Mouse (Mus musculus): ENCODE data around the gene Ccdc85b. TPM values are rescaled to one million over a fixed set of nuclear protein-coding genes. Genes with fewer than 3 reads are reported as not detected.

The Ccdc85b gene
- polyA plus RNA-seq, 1 experiment from 2014 or later: 11.1 TPM

DNA sequence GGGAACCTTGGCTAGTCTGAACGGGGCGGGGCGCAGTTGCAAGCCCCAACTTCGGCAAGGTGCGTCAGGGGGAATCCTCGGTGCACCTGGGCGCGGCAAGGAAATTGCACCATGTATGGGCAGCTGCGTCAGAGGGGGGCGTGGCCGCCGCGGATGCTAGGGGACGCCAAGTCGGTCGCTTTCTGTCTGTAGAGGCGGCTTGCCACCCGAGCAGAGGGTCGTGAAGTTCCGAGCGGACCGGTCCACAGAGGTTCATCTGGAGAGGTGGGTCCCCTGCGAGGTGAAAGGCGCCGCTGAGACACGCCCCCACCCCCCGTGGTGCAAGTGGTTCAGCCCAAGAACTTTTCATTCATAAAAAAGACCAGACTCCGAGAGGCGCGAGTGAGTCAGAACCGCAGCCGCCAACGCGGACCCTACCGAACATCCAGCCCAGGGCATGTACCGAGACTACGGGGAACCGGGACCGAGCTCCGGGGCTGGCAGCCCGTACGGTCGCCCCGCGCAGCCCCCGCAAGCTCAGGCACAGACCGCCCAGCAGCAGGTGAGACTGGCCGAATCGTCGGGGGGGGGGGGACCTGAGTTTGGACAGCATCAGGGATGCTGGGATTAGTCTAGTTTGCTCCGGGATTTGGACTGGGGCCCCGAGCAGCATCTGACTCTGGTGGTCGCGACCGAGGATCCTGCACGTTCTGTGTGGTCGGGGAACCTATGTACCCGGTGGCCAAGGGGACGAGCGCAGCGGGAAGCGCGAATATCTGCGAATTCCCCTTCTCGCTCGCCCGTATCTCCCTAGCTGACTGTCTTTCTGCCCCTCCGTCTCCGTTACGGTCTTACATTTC, 10.0 kb downstream of the Ccdc85b start, which contains the start of gene Fosl1:
Fosl1 (plus strand) TSS at position 33 of the 839 bp plus-strand sequence.
- no peak within 1 kb of the TSS for H3K27ac ChIP-seq (replicated peaks)
- peak within 1 kb of the TSS; percentile 90 for H3K4me2 ChIP-seq
- ATAC-seq (ENCODE audit: low read depth): peak; percentile 62
- H3K4me3 ChIP-seq: peak within 1 kb of the TSS; percentile 51
- WGBS: under 1% methylated on average over 69 of the region's 70 CpGs
- no peaks in the 10 kb centered on the region for H3K36me3 ChIP-seq
- H3K9me3 ChIP-seq: no peaks in the 10 kb centered on the region; the same call in 1 of the 2 replicates
- H3K9ac ChIP-seq: peak within 1 kb of the TSS; percentile 57
- peaks cover 84% of the 10 kb centered on the region for H3K27me3 ChIP-seq
- H3K4me1 ChIP-seq (replicated peaks): peaks cover 18% of the 10 kb centered on the region

- H3K9me3 ChIP-seq: no peaks in the 10 kb centered on the region; the same call in 1 of the 2 replicates
- 88% methylated on average over 5 of the region's 5 CpGs for WGBS
- peaks cover 73% of the 10 kb centered on the region for H3K27me3 ChIP-seq
- no peak overlapping the region for H3K27ac ChIP-seq (replicated peaks)
- no peak overlapping the region for H3K4me3 ChIP-seq
- no peaks in the 10 kb centered on the region for H3K36me3 ChIP-seq
- H3K4me2 ChIP-seq: no peak overlapping the region
- peaks cover 18% of the 10 kb centered on the region for H3K4me1 ChIP-seq (replicated peaks)
- H3K9ac ChIP-seq: no peak overlapping the region
- ATAC-seq (ENCODE audit: low read depth): no peak
Observed at GRCm38 (mm10) chr19:5445747-5446146, 11.9 kb downstream of the Ccdc85b start.

DNA sequence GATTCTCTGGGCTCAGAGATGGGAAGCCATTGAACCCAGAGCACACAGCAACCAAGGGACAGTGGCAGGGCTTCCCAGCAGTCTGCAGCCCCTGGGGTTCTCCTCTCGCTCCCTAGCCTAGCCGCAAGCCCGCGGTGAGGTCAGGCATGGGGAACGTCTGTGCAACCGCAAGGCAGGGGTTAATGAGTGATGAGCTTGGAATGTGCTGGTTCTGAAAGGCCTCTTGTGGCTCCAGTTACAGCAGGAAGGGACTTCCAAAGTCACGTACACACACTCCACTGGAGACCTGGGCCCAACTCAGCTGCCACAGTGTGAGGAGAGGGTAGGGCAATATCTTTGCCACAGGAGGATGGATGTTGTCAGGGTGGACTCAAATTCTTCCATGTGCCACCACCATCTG, 12.7 kb downstream of the Ccdc85b start:
- Histone ChIP-seq H3K27ac (replicated peaks) (no peak overlapping the region), H3K9me3 (peaks cover 4% of the 10 kb centered on the region; the same call in 1 of the 2 replicates), H3K4me2 (no peak overlapping the region), H3K4me1 (replicated peaks) (peaks cover 18% of the 10 kb centered on the region), H3K9ac (no peak overlapping the region), H3K4me3 (no peak overlapping the region), H3K27me3 (peaks cover 65% of the 10 kb centered on the region), H3K36me3 (no peaks in the 10 kb centered on the region)
- ATAC-seq (ENCODE audit: low read depth): no peak
- 39% methylated on average over 7 of the region's 7 CpGs for WGBS

DNA sequence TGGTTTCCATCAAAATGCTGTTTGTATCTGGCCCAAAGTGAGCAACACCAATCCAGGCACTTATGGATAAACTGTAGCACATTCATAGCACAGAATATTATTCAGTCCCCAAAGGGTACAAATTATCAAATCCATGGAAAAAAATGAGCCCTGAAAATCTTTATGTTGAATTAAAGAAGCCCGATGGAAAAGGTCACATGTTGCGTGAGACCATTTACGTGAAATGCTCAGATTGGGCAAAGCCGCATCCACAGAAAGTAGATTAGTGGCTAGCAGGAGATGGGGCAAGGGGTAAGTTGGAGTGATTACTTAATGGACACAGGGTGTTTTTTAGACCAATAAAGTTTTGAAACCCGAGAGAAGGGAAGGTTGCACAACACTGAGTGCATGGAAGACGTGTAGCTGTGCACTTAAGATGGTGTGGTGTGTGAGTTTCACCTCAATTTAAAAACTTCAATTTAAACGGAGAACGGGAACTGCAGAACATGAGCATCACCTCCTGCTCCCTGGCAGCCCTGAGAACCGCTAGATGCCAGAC, 13.3 kb downstream of the Ccdc85b start:
- Histone ChIP-seq H3K9me3 (peaks cover 4% of the 10 kb centered on the region; the same call in 1 of the 2 replicates), H3K27ac (replicated peaks) (no peak overlapping the region), H3K36me3 (no peaks in the 10 kb centered on the region), H3K27me3 (peaks cover 60% of the 10 kb centered on the region), H3K4me1 (replicated peaks) (peaks cover 18% of the 10 kb centered on the region), H3K9ac (no peak overlapping the region), H3K4me2 (no peak overlapping the region), H3K4me3 (no peak overlapping the region)
- 66% methylated on average over 9 of the region's 9 CpGs for WGBS
- no peak for ATAC-seq (ENCODE audit: low read depth)

GRCm38 (mm10) chr19:5433951-5434350, 23.7 kb downstream of the Ccdc85b start:
- Histone ChIP-seq H3K27ac (replicated peaks) (peak overlapping the region; percentile 53; the same call in 1 of the 2 replicates), H3K4me1 (replicated peaks) (peaks cover 17% of the 10 kb centered on the region), H3K4me2 (peak overlapping the region; percentile 57), H3K9me3 (no peaks in the 10 kb centered on the region), H3K27me3 (peaks cover 8% of the 10 kb centered on the region; the same call in 1 of the 2 replicates), H3K36me3 (peaks cover 5% of the 10 kb centered on the region; the same call in 1 of the 2 replicates), H3K4me3 (no peak overlapping the region), H3K9ac (0 out of 2 replicates have a peak overlapping the region, but pooled peaks have one; percentile 60)
- no peak for ATAC-seq (ENCODE audit: low read depth)
- 65% methylated on average over 7 of the region's 7 CpGs for WGBS

- no peaks in the 10 kb centered on the region for H3K9me3 ChIP-seq
- H3K4me3 ChIP-seq: peak overlapping the region; percentile 27
- ATAC-seq (ENCODE audit: low read depth): peak; percentile 57
- peaks cover 19% of the 10 kb centered on the region for H3K4me1 ChIP-seq (replicated peaks)
- 11% methylated on average over 16 of the region's 16 CpGs for WGBS
- peaks cover 5% of the 10 kb centered on the region; the same call in 1 of the 2 replicates for H3K36me3 ChIP-seq
- peak overlapping the region; percentile 60 for H3K9ac ChIP-seq
- peak overlapping the region; percentile 57 for H3K4me2 ChIP-seq
- peaks cover 8% of the 10 kb centered on the region; the same call in 1 of the 2 replicates for H3K27me3 ChIP-seq
- peak overlapping the region; percentile 53; the same call in 1 of the 2 replicates for H3K27ac ChIP-seq (replicated peaks)
Observed at GRCm38 (mm10) chr19:5432992-5433852, 24.5 kb downstream of the Ccdc85b start.

DNA sequence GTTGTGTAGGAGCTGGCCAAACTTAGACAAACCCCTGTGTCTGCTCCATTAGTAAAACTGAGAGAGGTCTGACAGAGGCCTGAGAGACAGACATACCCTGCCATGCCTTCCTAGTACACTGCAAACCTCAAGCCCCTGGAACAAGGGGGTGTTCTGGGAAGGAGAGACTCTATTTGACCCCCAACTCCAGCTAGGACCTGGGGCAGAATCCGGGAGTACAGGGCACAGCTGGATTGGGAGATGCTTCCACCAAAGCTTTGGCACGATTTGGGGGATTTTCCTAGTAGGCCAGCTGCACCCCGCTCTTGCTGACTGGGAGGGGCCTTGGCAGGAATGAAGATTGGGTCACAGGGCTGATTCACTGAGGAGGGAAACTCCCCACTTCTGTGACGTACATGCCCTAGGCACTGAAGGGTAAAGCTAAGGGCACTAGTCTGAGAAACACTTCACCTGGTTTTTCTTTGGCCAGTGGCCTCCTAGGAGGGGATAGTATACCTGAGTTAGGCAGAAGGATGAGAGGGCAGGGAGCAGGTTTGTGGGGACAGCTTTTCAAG, 25.7 kb downstream of the Ccdc85b start:
- Histone ChIP-seq H3K9me3 (no peaks in the 10 kb centered on the region), H3K4me3 (no peak overlapping the region), H3K4me1 (replicated peaks) (peaks cover 28% of the 10 kb centered on the region), H3K27me3 (peaks cover 8% of the 10 kb centered on the region; the same call in 1 of the 2 replicates), H3K36me3 (peaks cover 15% of the 10 kb centered on the region), H3K27ac (replicated peaks) (no peak overlapping the region), H3K4me2 (no peak overlapping the region), H3K9ac (no peak overlapping the region)
- no peak for ATAC-seq (ENCODE audit: low read depth)
- WGBS: 80% methylated on average over 4 of the region's 4 CpGs

DNA sequence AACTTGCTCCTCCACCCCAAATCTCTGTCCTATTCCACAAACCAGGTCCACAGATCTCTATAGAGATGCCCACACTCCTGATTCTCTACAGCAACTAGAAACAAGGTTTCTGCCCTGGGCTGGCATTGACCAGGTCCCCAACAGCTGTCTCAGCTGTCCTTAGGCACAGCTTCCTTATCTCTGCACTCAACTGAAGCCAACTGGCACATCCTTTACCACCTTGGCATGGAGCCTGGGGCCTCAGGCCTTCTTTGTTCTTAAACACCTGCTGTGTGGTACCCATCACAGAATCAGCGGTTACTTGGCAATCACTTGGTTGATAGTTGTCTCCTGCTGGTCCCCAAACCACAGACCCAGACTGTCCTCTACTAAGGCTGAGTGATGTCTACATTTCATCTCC, 27.3 kb downstream of the Ccdc85b start:
- peaks cover 8% of the 10 kb centered on the region; the same call in 1 of the 2 replicates for H3K27me3 ChIP-seq
- H3K9me3 ChIP-seq: no peaks in the 10 kb centered on the region
- H3K36me3 ChIP-seq: peaks cover 25% of the 10 kb centered on the region
- 71% methylated on average over 1 of the region's 1 CpGs for WGBS
- ATAC-seq (ENCODE audit: low read depth): no peak
- H3K4me1 ChIP-seq (replicated peaks): peaks cover 43% of the 10 kb centered on the region
- H3K9ac ChIP-seq: no peak overlapping the region
- no peak overlapping the region for H3K27ac ChIP-seq (replicated peaks)
- no peak overlapping the region for H3K4me3 ChIP-seq
- no peak overlapping the region for H3K4me2 ChIP-seq

DNA sequence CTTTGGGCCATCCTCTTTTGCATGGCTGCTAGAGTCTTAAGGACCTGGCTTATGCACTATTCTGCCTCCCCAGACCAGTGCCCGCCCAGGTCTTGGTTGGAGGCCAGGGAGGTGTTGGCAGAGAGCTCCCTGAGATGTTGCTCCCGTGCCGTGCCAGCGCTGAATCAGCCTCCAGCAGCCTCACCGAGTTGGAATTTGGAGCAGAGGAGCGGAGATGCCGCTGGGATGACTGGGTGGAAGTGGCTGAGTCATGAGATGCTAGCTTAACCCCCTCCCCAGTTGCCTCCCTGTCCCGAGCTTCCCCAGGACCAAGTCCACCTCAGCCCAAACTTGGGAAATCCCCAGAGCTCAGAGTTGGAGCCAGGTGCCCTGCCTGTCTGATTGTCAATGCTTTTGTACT, 27.9 kb downstream of the Ccdc85b start:
- peaks cover 43% of the 10 kb centered on the region for H3K4me1 ChIP-seq (replicated peaks)
- no peak overlapping the region for H3K9ac ChIP-seq
- H3K36me3 ChIP-seq: peaks cover 25% of the 10 kb centered on the region
- no peak for ATAC-seq (ENCODE audit: low read depth)
- 0 out of 2 replicates have a peak, but pooled peaks cover 4% of the 10 kb centered on the region for H3K27me3 ChIP-seq
- no peak overlapping the region for H3K27ac ChIP-seq (replicated peaks)
- H3K9me3 ChIP-seq: no peaks in the 10 kb centered on the region
- 77% methylated on average over 8 of the region's 8 CpGs for WGBS
- H3K4me2 ChIP-seq: no peak overlapping the region
- H3K4me3 ChIP-seq: no peak overlapping the region

DNA sequence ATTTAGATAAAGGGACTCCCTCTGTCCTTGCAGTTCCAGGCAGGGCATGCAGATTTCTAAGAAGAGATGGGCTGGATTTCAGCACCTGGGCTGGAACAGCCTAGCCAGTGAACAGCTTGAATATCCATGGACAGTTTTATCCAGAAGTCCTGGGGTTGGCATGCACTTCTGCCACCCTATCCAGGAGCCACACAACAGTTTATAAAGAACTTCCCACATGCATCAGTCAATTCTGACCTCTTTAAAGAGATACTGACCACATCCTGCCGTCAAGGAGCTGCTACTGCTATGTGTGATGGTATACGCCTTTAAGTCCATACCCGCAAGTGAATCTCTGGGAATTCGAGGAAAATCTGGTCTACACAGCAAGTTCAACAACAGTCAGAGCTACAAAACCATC, 28.5 kb downstream of the Ccdc85b start:
- Histone ChIP-seq H3K9ac (no peak overlapping the region), H3K4me3 (no peak overlapping the region), H3K4me2 (no peak overlapping the region), H3K27ac (replicated peaks) (no peak overlapping the region), H3K4me1 (replicated peaks) (peaks cover 43% of the 10 kb centered on the region), H3K27me3 (0 out of 2 replicates have a peak, but pooled peaks cover under 1% of the 10 kb centered on the region), H3K9me3 (no peaks in the 10 kb centered on the region), H3K36me3 (peaks cover 25% of the 10 kb centered on the region)
- ATAC-seq (ENCODE audit: low read depth): no peak
- 83% methylated on average over 4 of the region's 4 CpGs for WGBS

DNA sequence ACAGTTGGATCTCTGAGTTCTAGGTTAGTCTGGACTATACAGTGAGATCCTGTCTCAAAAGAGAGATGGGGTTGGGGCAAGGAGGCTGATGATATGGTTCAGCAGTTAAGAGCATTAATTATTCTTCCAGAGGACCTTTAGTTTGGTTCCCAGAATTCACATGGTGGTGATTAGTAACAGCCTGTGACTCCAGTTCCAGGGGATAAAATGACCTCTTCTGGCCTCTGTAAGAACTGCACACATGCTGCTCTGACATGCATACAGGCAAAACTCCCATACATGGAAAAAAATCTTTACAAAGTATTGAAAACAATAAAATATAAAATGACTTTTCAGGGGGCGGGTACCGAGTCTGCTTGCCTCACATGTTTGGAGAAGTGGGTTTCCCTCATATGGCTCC, 29.6 kb downstream of the Ccdc85b start:
- H3K4me2 ChIP-seq: no peak overlapping the region
- H3K36me3 ChIP-seq: peaks cover 29% of the 10 kb centered on the region
- H3K9me3 ChIP-seq: no peaks in the 10 kb centered on the region
- no peak overlapping the region for H3K4me3 ChIP-seq
- no peak overlapping the region for H3K9ac ChIP-seq
- 92% methylated on average over 2 of the region's 2 CpGs for WGBS
- no peak overlapping the region for H3K27ac ChIP-seq (replicated peaks)
- ATAC-seq (ENCODE audit: low read depth): no peak
- H3K4me1 ChIP-seq (replicated peaks): peaks cover 43% of the 10 kb centered on the region
- H3K27me3 ChIP-seq: no peaks in the 10 kb centered on the region
